Mouse (Mus musculus) lung, adult 2 months (tissue): ENCODE data around the gene Smpd3.

ENCODE experiments used
- CTCF ChIP-seq: fragments of 200-500 bp; IDR thresholded peaks from 2 replicates; pipeline ENCODE4 v1.5.1; 2011; ENCODE audit warnings: mild to moderate bottlenecking, low read length, control low read depth; ENCODE audit not compliant: insufficient read depth
- POLR2A ChIP-seq: fragments of 200-500 bp; IDR thresholded peaks from 2 replicates; pipeline ENCODE4 v1.6.1; 2011; ENCODE audit warnings: low read depth, mild to moderate bottlenecking, control low read depth, low read length, borderline replicate concordance; ENCODE audit errors: extremely low read depth

DNA sequence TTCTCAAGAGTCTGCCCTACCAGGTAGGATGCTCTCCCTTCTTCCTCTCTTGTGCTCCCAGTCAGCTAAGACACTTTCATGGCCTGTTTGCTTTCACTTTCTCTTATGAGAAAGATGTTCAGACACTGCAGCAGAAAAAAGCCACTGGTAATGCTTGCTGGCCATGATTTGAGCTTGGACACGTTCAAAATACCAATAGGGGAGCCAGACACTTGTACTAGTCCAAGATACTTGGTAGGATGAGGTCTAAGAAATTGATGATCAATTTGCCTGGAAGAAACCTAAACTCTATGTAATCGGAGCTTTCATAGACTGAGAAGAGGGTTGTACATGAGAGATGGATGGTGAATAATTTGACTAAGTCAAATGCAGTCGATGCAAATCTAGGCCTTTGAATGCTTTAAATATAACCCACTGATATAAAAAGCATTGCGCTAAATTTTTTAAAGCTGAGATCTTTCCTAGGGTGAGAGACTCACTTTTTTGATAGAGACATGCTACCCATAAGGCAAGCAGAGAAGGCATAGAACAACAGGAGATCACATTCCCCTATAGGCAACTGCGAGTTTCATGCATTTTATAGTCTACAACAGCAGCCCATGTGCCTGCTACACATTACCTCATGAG, 27.6 kb downstream of the Smpd3 start:
- no peak for TF ChIP-seq CTCF
- no peak for TF ChIP-seq POLR2A
